Mouse (Mus musculus) c-Kit-negative CD71-positive TER-119-positive erythroid progenitor cells, embryonic 14.5 days (primary cell): ENCODE results near the gene Spata31d1d.
"Not testable (repeated sequence)": the region's sequence is repeated elsewhere in the genome, so short reads cannot be mapped to it uniquely, and the experiment has no call there.

Experiments used
- DNase-seq: peaks from one replicate; pipeline ENCODE4 v3.0.0-alpha.2; 2013; ENCODE audit warnings: low read depth, low spot score

The Spata31d1d gene

GRCm38 (mm10) chr13:59728378-59729093 is 3.0 kb downstream of the Spata31d1d start:
- DNase-seq = peak; percentile 68

- no peak for DNase-seq
These were observed 5.2 kb downstream of the Spata31d1d start for GRCm38 (mm10) chr13:59726139-59726867.

GRCm38 (mm10) chr13:59722089-59722488 is 9.5 kb downstream of the Spata31d1d start:
- DNase-seq = not testable (repeated sequence)

- DNase-seq = no peak
These were observed 12.1 kb downstream of the Spata31d1d start for GRCm38 (mm10) chr13:59719475-59719874.

GRCm38 (mm10) chr13:59718857-59719440 is 12.6 kb downstream of the Spata31d1d start:
- not testable (repeated sequence) for DNase-seq

- no peak for DNase-seq
These were observed 17.8 kb downstream of the Spata31d1d start for GRCm38 (mm10) chr13:59713710-59714109.

GRCm38 (mm10) chr13:59711984-59712383 is 19.6 kb downstream of the Spata31d1d start, which contains the start of gene Spata31d1b:
TSS of gene Spata31d1b (plus strand) at chr13:59712284.
- DNase-seq = not testable (repeated sequence)

GRCm38 (mm10) chr13:59710230-59710629 is 21.3 kb downstream of the Spata31d1d start, which contains the start of gene Spata31d1a:
TSS of gene Spata31d1a (minus strand) at chr13:59710330.
- DNase-seq = no peak

- no peak for DNase-seq
These were observed 27.0 kb downstream of the Spata31d1d start for GRCm38 (mm10) chr13:59704562-59704961.

GRCm38 (mm10) chr13:59703514-59703913 is 28.0 kb downstream of the Spata31d1d start:
- no peak for DNase-seq

- DNase-seq = not testable (repeated sequence)
These were observed 31.4 kb downstream of the Spata31d1d start for GRCm38 (mm10) chr13:59700137-59700536.

- DNase-seq = no peak
These were observed 32.4 kb downstream of the Spata31d1d start for GRCm38 (mm10) chr13:59699131-59699530.

GRCm38 (mm10) chr13:59695781-59696180 is 35.8 kb downstream of the Spata31d1d start:
- DNase-seq = no peak

GRCm38 (mm10) chr13:59694008-59694407 is 37.5 kb downstream of the Spata31d1d start, which contains the start of gene 4921517D22Rik:
TSS of gene 4921517D22Rik (minus strand) at chr13:59694108.
- DNase-seq = no peak

GRCm38 (mm10) chr13:59691478-59691877 is 40.1 kb downstream of the Spata31d1d start:
- no peak for DNase-seq

GRCm38 (mm10) chr13:59690576-59690975 is 41.0 kb downstream of the Spata31d1d start:
- DNase-seq = no peak

- no peak for DNase-seq
These were observed 41.7 kb downstream of the Spata31d1d start for GRCm38 (mm10) chr13:59689843-59690242.

GRCm38 (mm10) chr13:59689313-59689712 is 42.2 kb downstream of the Spata31d1d start:
- DNase-seq = no peak

GRCm38 (mm10) chr13:59688338-59688770 is 43.2 kb downstream of the Spata31d1d start:
- no peak for DNase-seq

- DNase-seq = no peak
These were observed 46.3 kb downstream of the Spata31d1d start for GRCm38 (mm10) chr13:59685236-59685635.

GRCm38 (mm10) chr13:59682629-59683028 is 48.9 kb downstream of the Spata31d1d start:
- no peak for DNase-seq

GRCm38 (mm10) chr13:59679908-59680307 is 51.6 kb downstream of the Spata31d1d start:
- no peak for DNase-seq
